Mouse (Mus musculus) urinary bladder, postnatal 14 days (tissue): Measurements from ENCODE around the gene Apoc2.

Source experiments
- DNase-seq: peaks from one replicate; pipeline ENCODE4 v3.0.0; 2021; ENCODE audit warnings: low spot score

Gene Apoc2

GRCm38 (mm10) chr7:19678901-19679300 lies 1.2 kb upstream of the Apoc2 start:
- no peak for DNase-seq

DNA sequence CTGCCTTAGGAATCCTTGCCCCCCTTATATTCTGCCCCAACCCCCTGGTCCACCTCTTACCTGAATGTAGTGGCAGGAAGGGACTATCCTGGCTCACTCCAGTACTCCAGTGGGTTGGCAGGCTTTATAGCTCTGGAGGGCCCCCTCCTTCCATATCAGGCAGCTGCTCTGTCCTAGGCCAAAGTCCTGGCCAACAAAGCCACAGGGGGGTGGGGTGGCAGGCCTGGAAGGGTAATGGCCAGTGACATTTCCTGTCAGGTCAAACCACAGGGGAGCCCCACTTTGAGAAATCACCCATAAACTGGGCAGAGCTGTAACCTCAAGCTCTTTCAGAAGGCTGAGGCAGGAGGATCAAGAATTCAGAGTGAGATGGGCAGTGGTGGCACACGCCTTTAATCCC lies 1.1 kb downstream of the Apoc2 start:
- DNase-seq, result no peak

- DNase-seq, result no peak
These were observed 1.9 kb downstream of the Apoc2 start for GRCm38 (mm10) chr7:19675824-19676223.

- DNase-seq, result no peak
These were observed 4.5 kb downstream of the Apoc2 start for GRCm38 (mm10) chr7:19673083-19673699.

GRCm38 (mm10) chr7:19671511-19671910 lies 6.2 kb downstream of the Apoc2 start:
- DNase-seq, result no peak

DNA sequence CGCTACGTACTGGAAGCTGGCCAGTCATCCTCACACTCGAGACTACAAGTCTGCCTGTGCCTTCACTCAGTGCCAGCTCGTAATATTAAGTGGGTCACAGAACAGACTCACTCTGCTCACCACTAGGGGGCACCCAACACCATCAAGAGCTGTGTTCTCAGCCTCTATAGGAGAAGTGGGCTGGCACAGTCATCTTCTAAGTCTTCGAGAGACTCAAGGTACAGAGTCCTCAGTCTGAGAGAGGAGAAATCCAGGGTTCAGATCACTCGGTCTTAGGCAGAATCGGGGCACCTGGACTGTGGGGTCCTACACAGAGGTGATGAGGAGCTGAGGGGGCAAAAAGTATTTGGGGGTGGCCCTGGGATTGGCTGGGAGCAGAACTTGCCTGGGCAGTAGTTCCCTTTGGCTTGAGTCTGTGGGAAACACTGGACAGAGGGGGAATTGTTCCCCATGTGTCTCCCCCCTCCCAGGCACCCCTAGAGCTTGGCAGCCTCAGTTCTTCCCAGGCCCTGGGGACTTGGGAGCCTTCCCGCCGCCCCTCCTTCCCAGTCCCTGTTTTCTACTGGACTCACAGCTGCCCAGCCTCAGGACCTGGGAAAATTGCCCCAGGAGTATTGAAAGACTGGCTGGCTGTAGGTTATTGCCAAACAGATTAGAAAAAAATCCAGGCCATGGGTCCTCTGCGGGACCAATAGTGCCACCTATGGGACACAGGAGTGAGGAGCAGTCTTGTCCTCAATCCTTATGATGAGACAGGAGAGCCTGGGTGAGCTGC lies 8.6 kb downstream of the Apoc2 start:
- peak; percentile 95 for DNase-seq

GRCm38 (mm10) chr7:19667434-19667833 lies 10.3 kb downstream of the Apoc2 start:
- no peak for DNase-seq

DNA sequence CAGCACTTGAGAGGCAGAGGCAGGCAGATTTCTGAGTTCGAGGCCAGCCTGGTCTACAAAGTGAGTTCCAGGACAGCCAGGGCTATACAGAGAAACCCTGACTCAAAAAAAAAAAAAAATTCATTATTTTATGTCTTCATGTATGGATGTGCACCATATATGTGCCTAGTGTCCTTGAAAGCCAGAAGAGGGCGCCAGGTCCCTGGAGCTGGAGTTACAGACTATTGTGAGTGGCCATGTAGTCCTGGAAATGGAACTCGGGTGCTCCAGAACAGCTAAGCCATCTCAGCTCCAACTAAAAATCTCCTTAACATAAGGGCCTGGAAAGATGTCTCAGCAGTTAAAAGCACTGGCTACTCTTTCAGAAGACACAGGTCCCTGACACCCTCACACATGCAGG lies 11.0 kb downstream of the Apoc2 start:
- DNase-seq, result no peak

- DNase-seq, result peak; percentile 97
These were observed 12.5 kb downstream of the Apoc2 start, which contains the start of gene Clptm1 for GRCm38 (mm10) chr7:19664955-19665841. TSS of gene Clptm1 (minus strand) at chr7:19665033.

GRCm38 (mm10) chr7:19664455-19664954 lies 13.2 kb downstream of the Apoc2 start:
- no peak for DNase-seq

DNA sequence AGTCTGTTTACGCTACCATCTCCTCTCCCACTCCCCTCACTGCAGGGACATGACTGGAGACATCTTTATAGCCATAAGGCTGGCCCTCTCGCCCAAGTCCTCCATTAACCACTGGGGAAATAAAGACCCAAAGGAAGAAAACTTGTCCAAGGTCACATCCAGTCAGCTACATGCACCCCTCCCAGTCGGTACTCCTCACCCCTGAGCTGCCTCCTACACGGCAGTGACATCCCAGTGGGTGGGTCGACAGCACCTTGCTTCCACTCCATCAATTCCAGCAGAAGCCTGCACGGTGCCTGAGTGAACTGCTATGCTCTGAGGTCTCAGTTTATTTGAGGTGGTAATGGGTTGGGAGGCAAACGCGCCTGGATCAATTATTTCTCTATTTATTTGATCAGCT lies 13.8 kb downstream of the Apoc2 start:
- no peak for DNase-seq

DNA sequence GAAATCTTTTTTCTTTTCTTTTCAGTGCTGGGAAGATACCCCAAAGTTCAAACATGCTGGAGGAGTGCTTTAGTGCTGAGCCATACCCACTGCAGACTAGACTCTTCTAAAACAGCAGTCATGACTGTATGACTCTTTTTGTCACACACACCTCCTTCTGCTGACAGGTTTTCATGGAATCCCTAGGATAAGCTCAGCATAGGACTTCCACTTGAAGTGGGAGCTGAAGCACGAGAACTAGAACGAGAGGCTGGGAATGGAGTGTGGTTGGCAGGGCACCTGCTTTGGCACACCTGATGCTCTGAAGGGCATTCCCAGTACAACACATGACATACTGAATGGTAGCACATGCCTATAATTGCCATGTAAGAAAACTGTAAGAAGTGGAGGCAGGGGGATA lies 25.1 kb downstream of the Apoc2 start:
- no peak for DNase-seq

- DNase-seq, result no peak
These were observed 26.5 kb downstream of the Apoc2 start for GRCm38 (mm10) chr7:19651063-19651786.

GRCm38 (mm10) chr7:19641223-19641622 lies 36.5 kb downstream of the Apoc2 start:
- DNase-seq, result no peak

DNA sequence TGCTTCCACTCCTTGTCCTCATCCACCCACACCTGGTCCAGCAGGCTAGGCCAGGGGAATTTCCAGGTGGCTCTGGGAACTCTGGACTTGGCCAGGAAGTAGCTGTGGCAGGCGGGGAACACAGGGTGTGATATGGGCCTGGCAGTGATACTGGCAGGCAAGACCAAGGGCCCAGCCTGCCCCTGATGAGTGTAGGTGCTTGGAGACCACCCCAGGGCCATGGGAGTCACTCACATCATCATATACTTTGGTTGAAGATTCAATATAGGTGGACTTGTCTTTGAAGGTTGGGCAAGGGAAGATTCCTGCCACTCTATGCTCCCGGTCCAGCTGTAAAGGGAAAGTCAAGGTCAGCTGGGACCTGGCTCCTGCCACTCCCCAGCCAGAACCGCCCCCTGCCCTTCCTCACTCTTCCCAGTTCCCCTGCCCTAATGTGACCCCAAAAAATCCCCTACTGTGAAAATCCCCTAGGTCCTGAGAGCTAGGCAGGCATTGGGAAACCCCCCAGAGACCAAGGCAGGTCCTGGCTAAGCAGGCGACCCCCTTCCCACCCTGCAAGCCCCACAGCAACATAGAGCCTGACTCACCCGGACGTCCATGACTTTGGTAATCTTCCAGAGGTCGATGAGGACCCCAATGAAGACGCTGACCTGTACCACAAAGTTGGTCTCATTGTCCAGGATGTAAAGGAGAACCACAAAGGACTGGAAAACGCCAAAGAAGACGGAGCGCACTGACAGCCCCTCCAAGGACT lies 42.5 kb downstream of the Apoc2 start:
- no peak for DNase-seq

- no peak for DNase-seq
These were observed 43.1 kb downstream of the Apoc2 start for GRCm38 (mm10) chr7:19634591-19634990.

GRCm38 (mm10) chr7:19633855-19634254 lies 43.9 kb downstream of the Apoc2 start:
- no peak for DNase-seq

- DNase-seq, result no peak
These were observed 44.5 kb downstream of the Apoc2 start for GRCm38 (mm10) chr7:19633197-19633596.

GRCm38 (mm10) chr7:19632720-19633119 lies 45.0 kb downstream of the Apoc2 start:
- DNase-seq, result no peak

DNA sequence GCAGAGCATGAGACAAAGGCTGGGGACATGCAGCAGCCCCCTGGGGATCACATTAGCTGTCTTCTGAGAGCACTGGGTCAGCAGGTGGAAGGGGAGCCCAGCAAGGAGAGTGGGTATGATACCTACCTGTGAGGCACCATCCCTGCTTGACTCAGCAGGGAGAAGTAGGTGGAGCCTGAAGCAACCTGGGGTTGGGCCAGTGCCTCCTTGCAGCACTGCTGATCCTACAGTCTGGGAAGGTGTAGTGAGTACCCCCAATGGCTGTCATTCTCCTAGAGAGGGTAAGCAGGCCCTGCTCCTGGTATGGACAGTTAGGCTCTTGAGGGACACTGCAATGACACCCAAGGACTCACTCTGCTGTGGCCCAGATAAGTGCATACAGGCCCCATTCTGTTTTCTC lies 45.5 kb downstream of the Apoc2 start:
- DNase-seq, result no peak

GRCm38 (mm10) chr7:19629361-19629734 lies 48.4 kb downstream of the Apoc2 start, which contains the start of gene Relb:
TSS of gene Relb (minus strand) at chr7:19629438.
- DNase-seq, result peak; percentile 94
